Mouse (Mus musculus) hematopoietic stem cell, adult 5-6 weeks (primary cell): Measurements from ENCODE around the gene Cnpy3. TPM values are rescaled to one million over a fixed set of nuclear protein-coding genes. Genes with fewer than 3 reads are reported as not detected.

Experiments
- ATAC-seq, 2 experiments: fragments of 125-278 bp in 1 of 2; replicated peaks in 1 of 2; 2 replicates each; pipeline ENCODE4 v1.8.0; 2016 to 2017; ENCODE audit warnings: inconsistent platforms in 2 of 2, mild to moderate bottlenecking in 2 of 2, moderate number of reproducible peaks in 2 of 2, low read depth in 1 of 2, moderate TSS enrichment in 1 of 2; ENCODE audit not compliant: low FRiP score in 2 of 2, poor library complexity in 2 of 2, severe bottlenecking in 2 of 2, insufficient read depth in 1 of 2, low TSS enrichment in 1 of 2
- total RNA-seq: library from RNA; stranded (forward); fragments of 172-1452, 232-1000 nt; gene quantifications from 2 replicates; pipeline ENCODE4 v1.2.3, GENCODE M21; 2017

Gene Cnpy3
- total RNA-seq, 1 experiment from 2014 or later, result 71.4 TPM

GRCm38 (mm10) chr17:46728496-46728895, 23.5 kb downstream of the Cnpy3 start:
- no peak for ATAC-seq

- ATAC-seq, result no peak
Measured at GRCm38 (mm10) chr17:46728021-46728420, 24.0 kb downstream of the Cnpy3 start.

- ATAC-seq, result no peak
Measured at GRCm38 (mm10) chr17:46727271-46727670, 24.7 kb downstream of the Cnpy3 start.

GRCm38 (mm10) chr17:46725731-46726645, 26.0 kb downstream of the Cnpy3 start:
- ATAC-seq, result no peak

GRCm38 (mm10) chr17:46725273-46725672, 26.7 kb downstream of the Cnpy3 start:
- ATAC-seq, result peak; percentile 52 to 60

GRCm38 (mm10) chr17:46724477-46725084, 27.4 kb downstream of the Cnpy3 start:
- no peak for ATAC-seq

GRCm38 (mm10) chr17:46721077-46721476, 30.9 kb downstream of the Cnpy3 start:
- no peak for ATAC-seq

- ATAC-seq, result no peak
Measured at GRCm38 (mm10) chr17:46714756-46715481, 37.1 kb downstream of the Cnpy3 start.

GRCm38 (mm10) chr17:46713849-46714248, 38.2 kb downstream of the Cnpy3 start:
- ATAC-seq, result no peak

- ATAC-seq, result no peak
Measured at GRCm38 (mm10) chr17:46712442-46712841, 39.6 kb downstream of the Cnpy3 start.

GRCm38 (mm10) chr17:46711612-46712271, 40.3 kb downstream of the Cnpy3 start:
- peak in 1 of 2 experiments; percentile 29; a peak in 1 of 4 replicates for ATAC-seq

- peak; percentile 84 to 90 for ATAC-seq
Measured at GRCm38 (mm10) chr17:46710959-46711597, 40.9 kb downstream of the Cnpy3 start, which contains the start of gene Pex6. Gene Pex6, plus strand, starts transcription at chr17:46711463.

- ATAC-seq, result no peak
Measured at GRCm38 (mm10) chr17:46706375-46707089, 45.5 kb downstream of the Cnpy3 start.

GRCm38 (mm10) chr17:46704887-46705835, 46.9 kb downstream of the Cnpy3 start, which contains the start of gene Ppp2r5d:
Gene Ppp2r5d, minus strand, starts transcription at chr17:46705111.
- ATAC-seq, result peak; percentile 98 to 99
